Mouse (Mus musculus): ENCODE data around the gene Gm20388. TPM values are rescaled to one million over a fixed set of nuclear protein-coding genes. Genes with fewer than 3 reads are reported as not detected.

Gene Gm20388
- total RNA-seq, 1 experiment from 2014 or later: 18.4 TPM

GRCm38 (mm10) chr8:120078080-120078479 lies 167.4 kb downstream of the Gm20388 start:
- peak; percentile 65 to 78; a peak in 1 of 4 replicates for ATAC-seq (replicated peaks in 1 of 2; ENCODE audit: insufficient read depth in 1 of 2, low FRiP score in 2 of 2, low TSS enrichment in 1 of 2, low read depth in 1 of 2, poor library complexity in 2 of 2, severe bottlenecking in 2 of 2)

- no peak for ATAC-seq (replicated peaks in 1 of 2; ENCODE audit: insufficient read depth in 1 of 2, low FRiP score in 2 of 2, low TSS enrichment in 1 of 2, low read depth in 1 of 2, poor library complexity in 2 of 2, severe bottlenecking in 2 of 2)
Observed at GRCm38 (mm10) chr8:120079361-120079760, 168.7 kb downstream of the Gm20388 start.

- ATAC-seq (replicated peaks in 1 of 2; ENCODE audit: insufficient read depth in 1 of 2, low FRiP score in 2 of 2, low TSS enrichment in 1 of 2, low read depth in 1 of 2, poor library complexity in 2 of 2, severe bottlenecking in 2 of 2): no peak
Observed at GRCm38 (mm10) chr8:120083261-120083660, 172.6 kb downstream of the Gm20388 start.

GRCm38 (mm10) chr8:120084783-120085182 lies 174.1 kb downstream of the Gm20388 start:
- no peak for ATAC-seq (replicated peaks in 1 of 2; ENCODE audit: insufficient read depth in 1 of 2, low FRiP score in 2 of 2, low TSS enrichment in 1 of 2, low read depth in 1 of 2, poor library complexity in 2 of 2, severe bottlenecking in 2 of 2)

- no peak for ATAC-seq (replicated peaks in 1 of 2; ENCODE audit: insufficient read depth in 1 of 2, low FRiP score in 2 of 2, low TSS enrichment in 1 of 2, low read depth in 1 of 2, poor library complexity in 2 of 2, severe bottlenecking in 2 of 2)
Observed at GRCm38 (mm10) chr8:120089511-120089910, 178.9 kb downstream of the Gm20388 start.

GRCm38 (mm10) chr8:120091032-120091431 lies 180.4 kb downstream of the Gm20388 start:
- no peak for ATAC-seq (replicated peaks in 1 of 2; ENCODE audit: insufficient read depth in 1 of 2, low FRiP score in 2 of 2, low TSS enrichment in 1 of 2, low read depth in 1 of 2, poor library complexity in 2 of 2, severe bottlenecking in 2 of 2)

- ATAC-seq (replicated peaks in 1 of 2; ENCODE audit: insufficient read depth in 1 of 2, low FRiP score in 2 of 2, low TSS enrichment in 1 of 2, low read depth in 1 of 2, poor library complexity in 2 of 2, severe bottlenecking in 2 of 2): no peak
Observed at GRCm38 (mm10) chr8:120093103-120093502, 182.5 kb downstream of the Gm20388 start.

- ATAC-seq (replicated peaks in 1 of 2; ENCODE audit: insufficient read depth in 1 of 2, low FRiP score in 2 of 2, low TSS enrichment in 1 of 2, low read depth in 1 of 2, poor library complexity in 2 of 2, severe bottlenecking in 2 of 2): no peak
Observed at GRCm38 (mm10) chr8:120094801-120095200, 184.2 kb downstream of the Gm20388 start.

- no peak for ATAC-seq (replicated peaks in 1 of 2; ENCODE audit: insufficient read depth in 1 of 2, low FRiP score in 2 of 2, low TSS enrichment in 1 of 2, low read depth in 1 of 2, poor library complexity in 2 of 2, severe bottlenecking in 2 of 2)
Observed at GRCm38 (mm10) chr8:120096486-120096885, 185.8 kb downstream of the Gm20388 start.

GRCm38 (mm10) chr8:120100388-120101067 lies 189.9 kb downstream of the Gm20388 start:
- no peak for ATAC-seq (replicated peaks in 1 of 2; ENCODE audit: insufficient read depth in 1 of 2, low FRiP score in 2 of 2, low TSS enrichment in 1 of 2, low read depth in 1 of 2, poor library complexity in 2 of 2, severe bottlenecking in 2 of 2)

- peak; percentile 48 to 65; a peak in 3 of 4 replicates for ATAC-seq (replicated peaks in 1 of 2; ENCODE audit: insufficient read depth in 1 of 2, low FRiP score in 2 of 2, low TSS enrichment in 1 of 2, low read depth in 1 of 2, poor library complexity in 2 of 2, severe bottlenecking in 2 of 2)
Observed at GRCm38 (mm10) chr8:120101068-120101972, 190.7 kb downstream of the Gm20388 start, which contains the start of gene Zdhhc7. Gene Zdhhc7, minus strand, starts transcription at chr8:120101482.

GRCm38 (mm10) chr8:120103916-120104315 lies 193.3 kb downstream of the Gm20388 start:
- no peak for ATAC-seq (replicated peaks in 1 of 2; ENCODE audit: insufficient read depth in 1 of 2, low FRiP score in 2 of 2, low TSS enrichment in 1 of 2, low read depth in 1 of 2, poor library complexity in 2 of 2, severe bottlenecking in 2 of 2)

- no peak for ATAC-seq (replicated peaks in 1 of 2; ENCODE audit: insufficient read depth in 1 of 2, low FRiP score in 2 of 2, low TSS enrichment in 1 of 2, low read depth in 1 of 2, poor library complexity in 2 of 2, severe bottlenecking in 2 of 2)
Observed at GRCm38 (mm10) chr8:120104721-120105272, 194.2 kb downstream of the Gm20388 start.

- ATAC-seq (replicated peaks in 1 of 2; ENCODE audit: insufficient read depth in 1 of 2, low FRiP score in 2 of 2, low TSS enrichment in 1 of 2, low read depth in 1 of 2, poor library complexity in 2 of 2, severe bottlenecking in 2 of 2): peak in 1 of 2 experiments; percentile 31; a peak in 1 of 4 replicates
Observed at GRCm38 (mm10) chr8:120109149-120109548, 198.5 kb downstream of the Gm20388 start.

- ATAC-seq (replicated peaks in 1 of 2; ENCODE audit: insufficient read depth in 1 of 2, low FRiP score in 2 of 2, low TSS enrichment in 1 of 2, low read depth in 1 of 2, poor library complexity in 2 of 2, severe bottlenecking in 2 of 2): no peak
Observed at GRCm38 (mm10) chr8:120110966-120111365, 200.3 kb downstream of the Gm20388 start.

GRCm38 (mm10) chr8:120111382-120111781 lies 200.7 kb downstream of the Gm20388 start:
- ATAC-seq (replicated peaks in 1 of 2; ENCODE audit: insufficient read depth in 1 of 2, low FRiP score in 2 of 2, low TSS enrichment in 1 of 2, low read depth in 1 of 2, poor library complexity in 2 of 2, severe bottlenecking in 2 of 2): no peak

GRCm38 (mm10) chr8:120112535-120112934 lies 201.9 kb downstream of the Gm20388 start:
- ATAC-seq (replicated peaks in 1 of 2; ENCODE audit: insufficient read depth in 1 of 2, low FRiP score in 2 of 2, low TSS enrichment in 1 of 2, low read depth in 1 of 2, poor library complexity in 2 of 2, severe bottlenecking in 2 of 2): peak; percentile 5 to 27; a peak in 1 of 4 replicates

- ATAC-seq (replicated peaks in 1 of 2; ENCODE audit: insufficient read depth in 1 of 2, low FRiP score in 2 of 2, low TSS enrichment in 1 of 2, low read depth in 1 of 2, poor library complexity in 2 of 2, severe bottlenecking in 2 of 2): 0 out of 4 replicates have a peak, but pooled peaks of 1 of the 2 experiments have one; percentile 1
Observed at GRCm38 (mm10) chr8:120113306-120113705, 202.7 kb downstream of the Gm20388 start.
